8 mouse cellular contexts compared by ENCODE assay signal in the genomic region with DNA sequence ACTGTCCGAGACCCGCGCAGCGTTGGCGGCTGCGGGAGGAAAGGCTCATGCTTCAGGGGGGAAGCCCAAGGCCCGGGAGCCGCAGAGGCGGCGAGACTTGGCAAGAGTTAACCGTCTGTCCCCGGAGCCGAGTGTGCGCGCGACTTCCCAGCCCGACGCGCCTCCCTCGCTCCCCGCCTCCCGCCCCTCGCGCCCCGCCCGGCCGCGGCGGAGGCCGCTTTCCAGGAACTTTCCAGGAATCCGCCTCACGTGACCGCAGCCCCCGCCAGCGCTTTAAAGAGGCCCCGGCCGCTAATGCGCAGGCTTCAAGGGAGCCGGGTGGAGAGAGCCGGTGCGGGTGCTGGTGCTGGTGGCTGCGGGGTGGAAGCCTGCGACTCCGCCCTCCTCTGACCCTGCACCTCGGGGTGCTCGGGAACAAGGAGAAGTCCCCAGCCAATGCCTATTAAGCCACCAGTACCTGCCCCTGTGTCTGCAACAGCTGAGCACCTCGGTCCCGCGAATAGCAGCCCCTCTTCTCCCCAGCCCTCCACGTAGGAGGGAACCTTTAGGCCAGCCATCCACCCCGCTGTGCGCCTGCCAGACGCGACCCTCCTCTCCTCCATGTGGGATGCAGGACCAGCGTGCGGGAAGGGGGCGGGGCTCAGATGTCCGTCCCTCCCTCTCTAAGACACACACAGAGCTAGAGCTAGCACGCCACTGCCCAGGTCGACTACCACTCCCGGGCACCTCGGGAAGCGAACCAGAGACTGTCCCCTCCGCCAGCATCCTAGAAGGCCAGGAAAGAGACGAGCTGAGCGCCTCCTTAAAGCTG. TPM values are rescaled to one million over a fixed set of nuclear protein-coding genes. Genes with fewer than 3 reads are reported as not detected.
A peak's percentile ranks its signal among the peaks of the same experiment; 100 is the strongest.
DNase-seq lines count a peak whose midpoint lies in the region; ATAC-seq and TF ChIP-seq lines count a peak whose summit lies in the region.

TSS of gene Socs2 (minus strand) at position 496 of the 811 bp plus-strand sequence.

- peak; percentile 67 for ATAC-seq in G1E (ENCODE audit: extremely low read depth, insufficient number of reproducible peaks, low FRiP score, poor library complexity, severe bottlenecking)
- peak; percentile 86 for ATAC-seq in forebrain, embryonic 16.5 days
- peak; percentile 89 for ATAC-seq in neural tube, embryonic 15.5 days (ENCODE audit: low FRiP score)

- H3K27ac ChIP-seq in forebrain, embryonic 16.5 days (ENCODE audit: low read length): peak within 1 kb of the TSS; percentile 96
- peak within 1 kb of the TSS; percentile 93 for H3K27ac ChIP-seq in neural tube, embryonic 15.5 days (replicated peaks)

- no peaks in the 10 kb centered on the region for H3K9me3 ChIP-seq in G1E (replicated peaks)
- no peaks in the 10 kb centered on the region for H3K9me3 ChIP-seq in forebrain, embryonic 16.5 days (ENCODE audit: control insufficient read depth, low read length)
- no peaks in the 10 kb centered on the region for H3K9me3 ChIP-seq in neural tube, embryonic 15.5 days (replicated peaks)

- H3K27me3 ChIP-seq in G1E (ENCODE audit: insufficient read depth, low read length): peaks cover 9% of the 10 kb centered on the region
- no peaks in the 10 kb centered on the region for H3K27me3 ChIP-seq in forebrain, embryonic 16.5 days (replicated peaks; ENCODE audit: control insufficient read depth, insufficient read depth, low read length)
- H3K27me3 ChIP-seq in neural tube, embryonic 15.5 days (replicated peaks): no peaks in the 10 kb centered on the region

- H3K9ac ChIP-seq in forebrain, embryonic 16.5 days (replicated peaks; ENCODE audit: low read depth, low read length): peak within 1 kb of the TSS; percentile 92
- peak within 1 kb of the TSS; percentile 90 for H3K9ac ChIP-seq in neural tube, embryonic 15.5 days (replicated peaks)

- H3K4me3 ChIP-seq in G1E (ENCODE audit: low read depth, low read length): peak within 1 kb of the TSS; percentile 88
- H3K4me3 ChIP-seq in forebrain, embryonic 16.5 days (replicated peaks; ENCODE audit: low read length): peak within 1 kb of the TSS; percentile 87
- H3K4me3 ChIP-seq in neural tube, embryonic 15.5 days (replicated peaks): peak within 1 kb of the TSS; percentile 90

- H3K4me2 ChIP-seq in forebrain, embryonic 16.5 days (ENCODE audit: low read length): peak within 1 kb of the TSS; percentile 98
- H3K4me2 ChIP-seq in neural tube, embryonic 15.5 days: peak within 1 kb of the TSS; percentile 97

- WGBS in forebrain, embryonic 16.5 days: under 1% methylated on average over 62 of the region's 66 CpGs
- WGBS in neural tube, embryonic 15.5 days: under 1% methylated on average over 65 of the region's 66 CpGs

- DNase-seq in G1E (ENCODE audit: low spot score): peak; percentile 88
- peak; percentile 60 for DNase-seq in cerebellum, adult 11 months
- peak; percentile 89 for DNase-seq in heart, postnatal 25 days (ENCODE audit: low spot score)
- peak; percentile 83 to 88 for DNase-seq in layer of hippocampus, adult 18-20 months (ENCODE audit: low spot score in 2 of 2)
- DNase-seq in lung, adult 18-20 months: peak; percentile 93 to 95
- peak; percentile 85 for DNase-seq in testis, postnatal 14 days (ENCODE audit: low spot score)

- H3K36me3 ChIP-seq in G1E (replicated peaks): peaks cover 9% of the 10 kb centered on the region
- H3K36me3 ChIP-seq in forebrain, embryonic 16.5 days (ENCODE audit: control insufficient read depth, insufficient read depth): no peaks in the 10 kb centered on the region
- H3K36me3 ChIP-seq in neural tube, embryonic 15.5 days: peaks cover 3% of the 10 kb centered on the region; the same call in 1 of the 2 replicates

- intact Hi-C loops in heart, postnatal 25 days (cut with DNase I): loop anchor here (1.0 to 5.0 kb wide), 3 partner anchors 94 to 329 kb away; no protein-coding TSS in a partner anchor

- peaks cover 35% of the 10 kb centered on the region for H3K4me1 ChIP-seq in G1E (ENCODE audit: insufficient read depth, low read depth, low read length)
- H3K4me1 ChIP-seq in forebrain, embryonic 16.5 days (replicated peaks; ENCODE audit: control insufficient read depth, insufficient read depth, low read length): peaks cover 15% of the 10 kb centered on the region
- H3K4me1 ChIP-seq in neural tube, embryonic 15.5 days: peaks cover 32% of the 10 kb centered on the region

- TF ChIP-seq CTCF in G1E (IDR thresholded peaks at IDR 0.05; ENCODE audit: low read depth, low read length): no peak

RNA-seq across cellular contexts. Expression of gene Socs2, which starts in this region (rescaled TPM):
- total RNA-seq in G1E (2014; fragmentation: Nextera tagmentation): 202 TPM in 2 replicates
- 78.2 and 87.7 TPM in 2 replicates for total RNA-seq in G1E (2017)
- polyA plus RNA-seq in G1E (2012): 136 and 149 TPM in 2 replicates
- polyA plus RNA-seq in forebrain, embryonic 16.5 days (2015; fragmentation: Nextera tagmentation; extraction: Ambion mirVana): 145 and 161 TPM in 2 replicates
- total RNA-seq in heart, postnatal 25 days (2021): 10 to 100 TPM; 46.3 to 59.1 TPM
- total RNA-seq in layer of hippocampus, adult 18-20 months (2021): 10 to 100 TPM; 30.6 to 32.9 TPM
- polyA plus RNA-seq in neural tube, embryonic 15.5 days (2015; fragmentation: Nextera tagmentation; extraction: Ambion mirVana): 106 and 126 TPM in 2 replicates

Comparison
In these comparisons a context has a peak if more than half of its experiments do, and no peak if none do; other contexts are left out.
1. Peak in every context shown above with its lines: DNase-seq, ATAC-seq, H3K4me3 ChIP-seq and H3K27ac ChIP-seq.